Mouse (Mus musculus) gastrocnemius, postnatal 10 days (tissue): ENCODE results near the gene Ppp1cc. TPM values are rescaled to one million over a fixed set of nuclear protein-coding genes. Genes with fewer than 3 reads are reported as not detected.
"Not testable (repeated sequence)": the region's sequence is repeated elsewhere in the genome, so short reads cannot be mapped to it uniquely, and the experiment has no call there.

ENCODE experiments used
- DNase-seq: peaks from one replicate; pipeline ENCODE4 v3.0.0; 2021; ENCODE audit warnings: mixed read lengths
- total RNA-seq, 2 experiments: library from RNA; stranded (reverse); gene quantifications; 2 replicates each; pipeline ENCODE4 v1.2.3; 2021

The Ppp1cc gene
- total RNA-seq, 2 experiments from 2014 or later, result 144 to 156 TPM

DNA sequence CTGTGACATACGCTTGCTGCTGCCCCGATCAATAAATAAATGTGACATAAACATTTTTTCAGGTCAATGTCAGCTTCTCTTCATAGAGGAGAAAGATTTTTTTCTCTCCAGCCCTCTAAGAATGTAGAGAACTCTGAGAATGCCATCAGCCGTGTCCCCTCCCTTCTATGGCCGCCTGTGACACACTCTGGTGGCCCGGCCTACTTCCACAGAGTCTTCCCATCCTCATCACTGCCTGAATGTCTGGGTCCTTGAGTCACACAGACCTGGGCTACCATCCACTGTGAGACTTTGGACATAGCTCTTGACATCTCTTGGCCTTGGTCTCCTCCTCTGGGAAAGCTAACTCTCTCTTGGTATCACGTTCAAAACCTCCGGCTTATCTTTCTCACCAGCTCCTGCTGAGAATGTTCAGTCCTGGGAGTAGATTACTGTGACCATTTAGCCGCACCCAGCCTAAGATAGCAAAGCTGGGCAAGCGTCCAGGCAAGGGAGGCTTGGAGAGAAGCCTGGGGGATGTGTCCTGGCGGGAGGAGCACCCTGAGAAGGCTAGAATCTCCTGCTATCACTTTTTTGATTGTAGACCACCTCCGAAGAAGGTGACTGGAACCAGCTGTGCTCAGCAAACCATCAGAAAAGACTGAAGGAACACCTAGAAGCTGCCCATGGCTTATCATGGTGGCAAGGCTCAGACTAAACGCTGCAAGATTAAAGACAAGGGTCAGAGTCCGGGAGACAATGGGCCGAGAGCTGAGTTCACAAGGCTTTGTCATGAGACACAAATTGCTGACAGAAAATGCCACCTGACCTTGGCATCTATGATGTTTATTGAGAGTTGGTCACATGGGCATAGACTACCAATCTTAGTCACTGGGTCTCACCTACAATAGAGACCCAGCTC lies 21.3 kb upstream of the Ppp1cc start:
- peak; percentile 56 for DNase-seq

GRCm38 (mm10) chr5:122138856-122139255 lies 19.2 kb upstream of the Ppp1cc start:
- no peak for DNase-seq

GRCm38 (mm10) chr5:122139771-122140170 lies 18.3 kb upstream of the Ppp1cc start:
- DNase-seq, result not testable (repeated sequence)

GRCm38 (mm10) chr5:122140723-122141122 lies 17.4 kb upstream of the Ppp1cc start, which contains the start of gene Ccdc63:
TSS of gene Ccdc63 (minus strand) at chr5:122140823.
- DNase-seq, result no peak

GRCm38 (mm10) chr5:122142230-122142992 lies 15.7 kb upstream of the Ppp1cc start:
- peak; percentile 67 for DNase-seq

DNA sequence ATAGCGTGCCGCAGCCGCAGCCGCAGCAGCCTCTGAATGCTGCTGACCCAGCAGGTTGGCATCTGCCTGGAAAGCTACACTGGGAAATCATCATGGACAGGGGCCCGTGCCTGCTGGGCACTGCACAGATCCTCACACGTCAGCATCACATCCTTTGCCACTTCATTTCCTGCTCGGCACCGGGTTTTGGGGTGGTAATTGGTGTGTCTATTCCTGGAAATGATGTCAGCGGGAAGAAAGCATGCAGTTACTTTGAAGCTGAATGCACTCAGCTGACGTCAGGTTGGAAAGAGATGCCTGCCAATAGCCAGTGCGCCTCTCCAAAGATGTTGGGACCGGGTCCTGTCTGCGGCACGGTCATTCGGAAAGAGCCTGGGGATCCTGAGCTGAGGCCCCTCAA lies 14.5 kb upstream of the Ppp1cc start:
- DNase-seq, result no peak

DNA sequence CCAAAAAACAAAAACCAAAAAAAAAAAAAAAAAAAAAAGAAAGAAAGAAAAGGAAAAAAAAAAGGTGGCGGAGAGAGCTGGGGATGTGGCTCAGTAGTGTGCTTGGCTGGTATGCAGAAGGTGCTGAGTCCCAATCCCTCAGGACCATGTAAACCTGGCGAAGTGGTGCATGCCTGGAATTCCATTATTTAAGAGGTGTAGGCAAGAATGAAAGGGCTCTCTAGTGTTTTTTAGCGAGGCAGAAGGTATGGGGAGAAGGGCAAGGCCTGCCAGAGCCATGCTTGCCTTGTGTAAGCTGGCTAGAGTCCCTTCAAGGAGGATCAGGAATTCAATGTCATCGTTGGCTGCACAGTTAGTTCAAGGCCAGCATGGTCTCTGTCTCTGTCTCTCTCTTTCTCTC lies 13.3 kb upstream of the Ppp1cc start:
- DNase-seq, result no peak

DNA sequence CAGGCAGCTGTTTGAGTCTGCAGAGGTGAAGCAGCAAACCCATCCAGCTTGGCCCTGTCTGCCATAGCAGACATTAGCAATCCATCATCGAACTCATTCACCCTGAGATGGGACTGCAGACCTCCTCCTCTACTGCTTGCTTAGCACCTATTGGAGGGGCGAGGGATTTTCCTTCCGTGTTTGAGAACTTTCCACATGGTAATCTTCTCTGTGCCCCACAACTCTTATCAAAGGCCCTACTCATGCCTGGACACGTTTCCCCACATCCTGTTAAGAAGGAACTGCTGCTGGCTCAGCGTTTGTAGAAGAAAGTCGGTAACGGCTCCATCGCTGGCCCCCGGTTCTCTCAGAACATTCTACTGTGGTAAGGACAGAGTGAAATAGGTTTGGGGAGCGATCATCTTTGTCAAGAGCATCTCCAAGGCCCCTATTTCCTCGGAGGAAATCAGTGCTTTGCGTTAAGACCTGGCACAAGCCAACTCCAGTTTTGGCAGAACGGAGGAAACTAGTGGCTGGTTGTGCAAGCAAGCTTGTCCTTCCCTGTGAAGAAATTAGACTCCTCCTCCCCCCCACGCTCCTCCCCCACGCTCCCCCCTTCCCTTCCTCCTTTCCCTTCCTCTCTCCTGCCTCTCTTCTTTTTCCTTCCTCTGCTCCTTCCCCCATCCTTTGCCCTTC lies 12.6 kb upstream of the Ppp1cc start:
- DNase-seq, result peak; percentile 49

DNA sequence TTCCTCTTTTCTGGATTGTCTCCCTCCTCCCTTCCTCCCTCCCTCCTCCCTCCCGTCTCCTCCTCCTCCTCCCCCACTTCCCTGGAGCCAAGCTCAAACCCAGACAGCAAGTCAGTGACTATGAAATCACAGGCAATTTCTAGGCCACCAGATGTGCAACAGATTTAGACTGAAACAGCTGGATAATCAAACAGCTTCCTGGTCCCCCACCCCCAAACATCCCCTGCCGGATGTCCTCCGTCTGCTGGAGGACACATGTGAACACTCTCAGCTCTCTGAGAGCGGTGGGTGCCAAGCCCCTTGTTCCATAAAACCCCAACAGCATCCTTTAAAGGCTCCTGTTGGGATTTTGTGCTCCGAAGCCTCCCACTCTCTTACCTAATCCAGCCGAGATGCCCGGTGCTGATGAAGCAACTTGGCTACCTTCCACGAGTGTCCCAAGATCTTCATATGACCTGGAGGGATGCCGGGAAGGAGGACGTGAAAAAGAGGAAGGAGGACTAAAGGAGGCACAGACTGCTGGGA lies 12.0 kb upstream of the Ppp1cc start:
- peak; percentile 53 for DNase-seq

- DNase-seq, result no peak
Observed at GRCm38 (mm10) chr5:122146609-122147008, 11.5 kb upstream of the Ppp1cc start.

GRCm38 (mm10) chr5:122148107-122148506 lies 10.0 kb upstream of the Ppp1cc start:
- no peak for DNase-seq

GRCm38 (mm10) chr5:122149259-122149658 lies 8.8 kb upstream of the Ppp1cc start:
- DNase-seq, result no peak

GRCm38 (mm10) chr5:122152508-122152907 lies 5.6 kb upstream of the Ppp1cc start:
- DNase-seq, result not testable (repeated sequence)

- DNase-seq, result no peak
Observed at GRCm38 (mm10) chr5:122154006-122154405, 4.1 kb upstream of the Ppp1cc start.

GRCm38 (mm10) chr5:122154782-122155181 lies 3.3 kb upstream of the Ppp1cc start:
- DNase-seq, result no peak

- no peak for DNase-seq
Observed at GRCm38 (mm10) chr5:122155613-122156012, 2.5 kb upstream of the Ppp1cc start.

DNA sequence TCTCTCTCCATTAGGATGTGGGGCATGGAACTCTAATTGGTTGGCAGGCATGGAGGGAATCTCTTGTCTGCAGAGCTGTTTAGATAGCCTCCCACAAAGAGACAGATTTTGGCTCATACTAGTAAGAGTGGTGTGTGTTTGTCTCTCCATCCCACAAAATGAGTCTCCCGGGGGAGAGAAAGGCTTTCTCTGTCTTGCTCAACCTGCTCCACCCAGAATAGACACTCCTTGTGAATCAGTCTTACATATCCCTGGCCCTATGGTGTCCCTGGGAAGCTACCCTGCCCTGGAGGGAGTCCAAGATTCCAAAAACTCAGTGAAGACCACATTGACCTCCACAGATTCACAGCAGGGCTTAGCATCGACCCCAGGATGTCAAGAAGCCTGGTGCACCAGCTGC lies 1.6 kb upstream of the Ppp1cc start:
- DNase-seq, result no peak

- no peak for DNase-seq
Observed at GRCm38 (mm10) chr5:122158557-122159515, 758 bp downstream of the Ppp1cc start.

- DNase-seq, result no peak
Observed at GRCm38 (mm10) chr5:122163194-122163593, 5.1 kb downstream of the Ppp1cc start.

- no peak for DNase-seq
Observed at GRCm38 (mm10) chr5:122164011-122164410, 5.9 kb downstream of the Ppp1cc start.
